Mouse (Mus musculus): Measurements from ENCODE around the gene Slc12a3. TPM values are rescaled to one million over a fixed set of nuclear protein-coding genes. Genes with fewer than 3 reads are reported as not detected.

Slc12a3 gene
- total RNA-seq, 2 experiments from 2014 or later, result 0.38 to 0.57 TPM

DNA sequence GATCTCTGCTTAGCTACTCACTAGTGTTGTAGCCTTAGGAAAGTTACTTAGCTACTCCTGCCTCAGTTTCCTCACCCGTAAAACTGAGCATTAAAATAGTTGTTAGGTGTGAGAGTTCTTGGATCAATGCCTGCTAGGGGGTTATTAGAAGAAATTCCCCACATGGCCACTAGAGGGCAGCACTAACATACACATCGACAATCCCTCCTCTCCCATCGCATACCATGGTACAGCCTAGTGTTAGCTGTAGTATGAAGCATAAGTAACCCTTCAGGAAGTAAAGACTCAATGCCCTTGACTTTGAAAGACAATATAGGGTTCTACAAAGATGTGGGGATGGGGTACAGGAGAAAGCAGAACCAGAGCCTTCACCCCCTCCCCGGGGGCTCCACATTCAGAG lies 1.7 kb downstream of the Slc12a3 start:
- DNase-seq (ENCODE audit: low spot score in 2 of 2), result peak; percentile 52 to 64

DNA sequence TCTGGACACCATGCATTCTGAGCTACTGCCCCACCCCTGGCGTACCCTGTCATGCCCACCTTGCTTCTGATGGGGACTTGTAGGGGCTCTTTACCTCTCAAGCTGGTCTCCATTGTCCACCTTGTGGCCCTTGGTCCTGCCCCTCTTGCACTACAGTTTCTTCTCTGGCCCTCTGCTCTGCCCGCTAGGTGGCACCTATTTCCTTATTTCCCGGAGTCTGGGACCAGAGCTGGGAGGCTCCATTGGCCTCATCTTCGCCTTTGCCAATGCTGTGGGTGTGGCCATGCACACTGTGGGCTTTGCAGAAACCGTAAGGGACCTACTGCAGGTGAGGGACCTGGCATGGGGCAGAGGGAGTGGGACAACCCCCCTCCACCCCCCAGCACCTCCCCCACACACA lies 4.3 kb downstream of the Slc12a3 start:
- DNase-seq (ENCODE audit: low spot score in 2 of 2), result no peak

DNA sequence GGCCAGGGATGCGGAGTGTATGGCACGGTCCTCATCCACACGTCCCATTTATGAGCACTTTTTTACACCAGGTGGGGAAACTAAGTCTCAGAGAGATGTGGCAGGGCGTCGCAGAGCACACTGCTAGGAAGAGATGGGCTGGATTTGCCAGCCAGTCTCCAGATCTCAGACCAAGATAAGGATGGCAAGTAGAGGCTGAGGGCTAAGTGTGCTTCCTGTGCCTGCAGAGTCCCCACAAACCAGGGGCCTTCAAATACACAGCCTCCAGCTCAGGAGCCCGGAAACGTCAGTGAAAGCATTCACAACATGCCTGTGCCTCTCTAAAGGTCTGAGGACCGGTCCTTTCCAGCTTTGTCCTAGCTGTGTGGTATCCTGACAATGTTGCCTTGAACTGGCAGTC lies 8.6 kb downstream of the Slc12a3 start:
- DNase-seq (ENCODE audit: low spot score in 2 of 2), result no peak

DNA sequence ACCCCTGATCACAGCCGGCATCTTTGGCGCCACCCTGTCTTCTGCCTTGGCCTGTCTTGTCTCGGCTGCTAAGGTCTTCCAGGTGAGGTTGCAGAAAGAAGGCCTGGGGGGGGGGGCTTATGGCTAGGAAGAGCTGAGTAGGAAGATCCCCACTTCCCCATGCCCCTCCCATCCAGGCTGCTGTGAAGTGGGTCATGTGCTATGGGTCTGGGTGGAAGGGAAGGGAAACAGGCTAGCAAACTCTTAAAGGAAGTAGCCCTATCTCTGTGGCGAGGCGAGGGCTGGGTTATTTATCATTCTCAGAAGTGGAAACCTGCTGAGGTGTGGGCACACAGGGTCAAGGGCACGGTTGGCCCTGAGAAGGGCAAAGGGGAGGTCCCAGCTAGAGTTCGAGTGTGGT lies 11.8 kb downstream of the Slc12a3 start:
- no peak for DNase-seq (ENCODE audit: low spot score in 2 of 2)

DNA sequence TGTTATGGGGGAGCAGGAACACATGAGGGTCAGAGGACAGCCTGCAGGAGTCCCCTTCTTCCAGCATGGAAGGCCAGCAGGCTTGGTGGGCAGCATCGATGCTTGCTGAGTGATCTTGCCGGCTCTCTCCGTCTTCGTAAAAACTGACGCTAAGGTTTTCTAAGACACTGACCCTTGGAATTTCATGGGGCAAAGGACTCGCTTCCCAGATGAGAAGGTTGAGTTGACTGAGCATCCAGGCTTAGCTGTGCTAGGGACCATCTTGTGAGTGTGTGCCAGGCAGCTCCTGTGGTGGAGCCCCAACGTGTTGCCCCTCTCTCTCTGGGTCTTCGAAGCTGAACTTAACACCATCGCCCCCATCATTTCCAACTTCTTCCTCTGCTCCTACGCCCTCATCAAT lies 13.7 kb downstream of the Slc12a3 start:
- no peak for DNase-seq (ENCODE audit: low spot score in 2 of 2)

DNA sequence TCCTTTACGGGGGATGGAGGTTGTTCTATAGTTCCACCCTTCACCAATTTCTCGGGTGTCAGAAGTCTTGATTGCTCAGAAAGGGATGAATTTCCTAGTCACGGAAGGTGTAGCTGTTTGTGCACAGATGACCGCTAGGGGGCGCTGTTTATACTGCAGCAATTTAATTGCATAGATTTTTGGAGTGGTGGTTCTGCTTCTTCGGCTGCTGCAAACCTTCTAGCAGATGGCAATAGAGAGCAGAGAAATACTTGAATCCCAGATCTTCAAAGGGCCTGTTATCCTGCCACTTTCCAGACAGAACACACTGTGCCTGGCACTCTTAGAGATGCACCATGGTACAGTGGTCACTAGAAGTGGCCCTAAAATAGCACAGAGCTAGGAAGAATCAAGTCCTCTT lies 14.3 kb downstream of the Slc12a3 start:
- DNase-seq (ENCODE audit: low spot score in 2 of 2), result peak; percentile 89 to 90

DNA sequence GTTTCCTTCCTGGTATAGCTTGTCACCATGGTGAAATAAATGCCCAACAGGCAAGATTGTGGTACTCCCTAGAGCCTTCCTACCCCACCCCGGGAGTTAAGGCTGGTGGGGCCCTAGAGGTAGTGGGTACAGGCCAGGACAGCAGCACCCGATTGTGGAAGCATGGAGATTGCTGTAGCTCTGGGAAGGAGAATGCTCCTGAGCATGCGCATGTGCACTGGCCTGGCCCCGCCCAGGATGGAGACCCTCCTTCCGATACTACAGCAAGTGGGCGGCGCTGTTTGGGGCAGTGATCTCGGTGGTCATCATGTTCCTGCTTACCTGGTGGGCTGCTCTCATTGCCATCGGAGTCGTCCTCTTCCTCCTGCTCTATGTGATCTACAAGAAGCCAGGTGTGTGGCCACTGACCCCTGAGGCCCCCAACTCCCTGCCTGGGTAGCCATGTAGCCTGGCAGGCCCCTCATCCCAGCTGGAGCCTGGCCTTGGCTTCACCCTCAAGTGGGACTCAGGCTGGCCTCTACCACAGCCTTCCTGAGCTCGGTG lies 14.8 kb downstream of the Slc12a3 start:
- no peak for DNase-seq (ENCODE audit: low spot score in 2 of 2)

DNA sequence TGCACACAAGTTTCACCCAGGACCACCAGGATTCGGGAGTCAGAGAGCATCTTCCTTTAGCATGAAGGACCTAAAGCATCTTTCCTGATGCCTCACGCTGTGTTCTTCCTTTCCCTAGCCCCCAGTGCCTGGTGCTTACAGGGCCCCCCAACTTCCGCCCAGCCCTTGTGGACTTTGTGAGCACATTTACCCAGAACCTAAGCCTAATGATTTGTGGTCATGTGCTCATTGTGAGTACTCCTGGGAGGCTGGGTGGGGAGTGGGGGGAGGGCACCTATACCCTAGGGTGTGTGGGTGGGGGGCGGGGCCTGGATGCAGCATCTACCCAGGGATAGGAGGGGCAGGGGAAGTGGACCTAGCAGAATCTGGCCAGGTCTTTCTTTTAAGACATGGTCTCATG lies 16.7 kb downstream of the Slc12a3 start:
- no peak for DNase-seq (ENCODE audit: low spot score in 2 of 2)

DNA sequence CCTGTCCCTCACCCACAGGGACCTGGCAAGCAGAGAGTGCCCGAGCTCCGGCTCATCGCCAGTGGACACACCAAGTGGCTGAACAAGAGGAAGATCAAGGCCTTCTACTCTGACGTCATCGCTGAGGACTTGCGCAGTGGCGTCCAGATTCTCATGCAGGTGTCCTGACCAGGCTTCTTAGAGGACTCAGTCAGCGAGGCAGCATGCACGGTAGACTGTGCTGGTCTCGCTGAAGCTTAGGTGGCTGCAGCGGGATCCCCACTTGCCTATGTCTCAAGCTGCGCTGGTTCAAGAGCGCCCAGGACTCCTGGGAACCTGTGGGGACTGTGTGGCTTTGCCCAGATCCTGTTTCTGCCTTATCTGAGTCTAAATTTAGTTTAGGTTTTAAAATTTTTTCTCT lies 17.3 kb downstream of the Slc12a3 start:
- no peak for DNase-seq (ENCODE audit: low spot score in 2 of 2)

DNA sequence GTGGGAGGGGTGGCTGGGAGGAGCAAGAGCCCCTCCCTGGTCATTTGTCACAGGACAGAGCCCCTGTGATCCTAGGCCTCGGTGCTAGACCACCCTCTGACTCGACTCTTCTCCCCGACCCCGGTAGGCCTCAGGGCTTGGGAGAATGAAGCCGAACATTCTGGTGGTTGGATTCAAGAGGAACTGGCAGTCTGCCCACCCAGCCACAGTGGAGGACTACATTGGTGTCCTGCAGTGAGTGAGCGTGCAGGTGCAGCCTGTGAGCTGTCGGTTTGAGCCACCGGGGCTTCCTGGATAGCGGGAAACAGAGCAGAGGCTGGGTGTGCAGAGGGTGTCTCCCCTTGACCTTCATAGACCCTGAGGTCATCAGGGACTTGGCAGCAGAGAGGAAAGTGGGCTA lies 19.4 kb downstream of the Slc12a3 start:
- DNase-seq (ENCODE audit: low spot score in 2 of 2), result no peak

DNA sequence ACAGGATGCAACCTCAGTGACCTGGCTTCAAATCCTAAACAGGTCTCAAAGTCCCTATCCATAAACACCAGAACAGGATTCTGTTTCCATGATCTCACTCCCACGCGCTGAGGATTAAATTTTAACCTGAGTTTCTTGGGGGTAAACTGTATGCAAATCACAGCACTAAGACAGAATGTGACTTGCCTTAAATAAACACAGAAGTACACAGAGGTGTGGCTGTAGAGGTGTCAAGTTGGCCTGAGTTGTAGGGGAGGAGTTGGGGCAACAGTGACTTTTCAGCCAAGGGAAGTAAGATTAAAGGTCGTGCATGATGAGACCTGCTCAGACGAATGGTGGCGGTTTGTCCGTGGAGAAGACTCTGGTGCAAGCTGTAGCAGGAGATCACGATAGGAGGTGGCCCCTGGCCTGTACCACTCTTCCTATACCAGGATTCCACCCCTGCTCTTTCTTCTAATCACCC lies 25.1 kb downstream of the Slc12a3 start:
- no peak for DNase-seq (ENCODE audit: low spot score in 2 of 2)

DNA sequence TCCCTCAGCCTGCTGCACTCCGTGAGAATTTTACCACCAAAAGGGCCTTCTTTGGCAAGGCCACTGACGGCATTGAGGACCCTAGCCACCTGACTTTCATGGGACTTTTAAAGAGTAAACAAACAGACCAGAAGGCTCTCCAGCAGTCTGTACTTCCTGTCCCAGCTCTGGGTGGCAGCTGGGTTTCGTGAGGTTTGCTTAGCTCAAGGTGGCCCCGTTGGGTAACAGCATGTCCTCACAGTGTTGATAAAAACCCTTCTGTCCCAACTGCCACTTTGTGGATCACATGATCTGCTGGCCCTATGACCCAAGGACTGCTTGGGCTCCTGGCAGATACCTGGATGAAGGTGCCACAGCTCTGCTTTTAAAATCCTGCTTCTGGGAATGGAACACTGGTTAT lies 25.6 kb downstream of the Slc12a3 start:
- DNase-seq (ENCODE audit: low spot score in 2 of 2), result no peak

DNA sequence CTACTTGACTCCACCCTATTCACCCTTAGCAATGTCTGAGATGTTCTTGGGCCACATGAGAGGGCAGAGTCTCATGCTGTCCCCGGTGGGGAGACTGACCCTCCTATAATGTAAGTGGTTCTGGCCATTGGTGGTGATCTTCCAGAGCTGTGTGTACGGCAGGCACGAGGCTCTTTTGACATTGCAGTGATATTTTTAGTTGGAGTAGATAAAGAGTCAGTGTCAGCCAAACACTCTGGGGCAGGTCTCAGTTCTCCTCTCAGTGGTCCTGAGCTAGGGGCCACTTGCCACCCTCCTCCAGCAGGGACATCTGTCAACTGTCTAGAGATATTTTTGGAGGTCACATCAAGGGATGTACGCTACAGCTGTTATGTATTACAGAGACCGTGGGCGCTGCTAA lies 28.2 kb downstream of the Slc12a3 start:
- DNase-seq (ENCODE audit: low spot score in 2 of 2), result no peak

DNA sequence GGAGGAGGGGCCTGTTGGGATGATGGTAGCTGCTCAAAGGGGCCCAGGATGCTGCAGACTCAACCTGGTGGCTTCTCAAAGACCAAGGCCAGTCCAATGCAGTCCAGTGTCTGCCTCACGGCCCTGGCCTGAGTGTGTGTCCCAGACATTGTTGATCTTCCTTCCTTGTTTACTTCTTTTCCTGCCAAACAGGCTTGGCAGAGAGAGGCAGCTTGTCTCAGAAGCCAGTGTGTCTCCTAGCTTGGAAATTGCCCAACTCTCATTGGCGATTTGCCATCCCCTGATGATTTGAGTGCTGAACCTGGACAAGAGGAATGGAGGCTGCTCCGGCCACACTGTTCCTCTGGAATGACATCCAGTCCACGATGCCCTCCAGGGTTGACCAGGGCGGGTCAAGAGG lies 29.5 kb downstream of the Slc12a3 start:
- peak; percentile 81 to 83 for DNase-seq (ENCODE audit: low spot score in 2 of 2)

DNA sequence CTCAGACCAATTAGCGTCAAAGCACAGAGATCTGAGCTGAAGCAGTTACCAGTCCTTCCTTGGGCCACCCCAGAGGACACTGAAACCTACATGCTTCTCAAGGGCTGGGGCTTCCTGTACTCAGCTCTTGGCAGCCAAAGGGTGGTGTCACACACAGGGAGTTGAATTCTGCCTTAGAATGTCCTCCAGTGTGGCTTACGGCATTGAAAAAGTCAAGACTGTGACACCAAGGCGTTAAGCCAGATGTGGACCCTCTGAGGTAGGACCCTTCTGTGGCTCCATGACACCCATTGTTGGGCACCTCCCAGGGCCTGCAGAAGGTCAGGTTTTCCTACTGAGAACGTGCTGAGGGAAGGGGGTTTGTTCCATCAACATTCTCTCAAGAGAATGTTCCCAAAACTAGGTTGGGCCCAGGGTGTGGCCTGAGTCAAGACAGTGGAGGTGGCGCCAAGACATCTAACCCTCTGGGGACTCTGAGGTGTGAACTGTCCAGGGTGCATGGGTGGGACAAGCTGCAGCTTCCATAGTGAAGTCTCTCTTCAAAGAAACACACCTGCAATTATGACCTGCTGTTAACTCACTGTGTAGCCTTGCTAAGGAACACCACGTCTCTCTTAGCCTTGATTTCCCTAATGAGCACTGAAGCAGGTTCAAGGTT lies 32.9 kb downstream of the Slc12a3 start:
- DNase-seq (ENCODE audit: low spot score in 2 of 2), result no peak

DNA sequence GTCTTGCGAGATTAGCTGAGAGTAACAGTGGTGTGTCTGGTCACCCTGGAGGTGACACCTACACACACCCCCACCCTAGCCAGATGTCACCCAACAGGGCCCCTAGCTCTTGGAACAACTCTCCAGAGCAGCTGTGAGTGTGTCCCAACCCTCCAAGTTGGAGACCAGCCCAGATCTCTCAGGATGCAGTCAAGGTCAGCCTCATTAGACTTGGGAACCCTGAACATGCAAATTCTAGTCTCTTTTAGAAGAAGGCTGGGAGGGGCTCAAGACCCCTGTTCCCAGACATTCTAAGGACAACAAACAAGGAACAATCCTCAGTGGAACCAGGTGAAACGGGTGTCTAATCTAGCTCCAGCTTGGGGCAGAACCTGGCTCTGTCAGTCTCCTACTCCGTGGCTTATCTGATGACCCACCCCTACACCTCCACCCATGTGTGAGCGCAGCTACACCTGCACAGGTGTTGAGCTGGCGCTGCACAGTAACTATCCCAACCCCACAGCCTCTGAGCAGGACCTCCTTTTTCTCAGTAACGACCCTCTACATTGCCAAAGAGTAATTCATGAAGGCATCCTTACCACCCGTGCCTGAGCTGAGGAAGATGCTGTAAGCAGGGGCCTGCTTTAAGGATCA lies 33.7 kb downstream of the Slc12a3 start:
- DNase-seq (ENCODE audit: low spot score in 2 of 2), result no peak

DNA sequence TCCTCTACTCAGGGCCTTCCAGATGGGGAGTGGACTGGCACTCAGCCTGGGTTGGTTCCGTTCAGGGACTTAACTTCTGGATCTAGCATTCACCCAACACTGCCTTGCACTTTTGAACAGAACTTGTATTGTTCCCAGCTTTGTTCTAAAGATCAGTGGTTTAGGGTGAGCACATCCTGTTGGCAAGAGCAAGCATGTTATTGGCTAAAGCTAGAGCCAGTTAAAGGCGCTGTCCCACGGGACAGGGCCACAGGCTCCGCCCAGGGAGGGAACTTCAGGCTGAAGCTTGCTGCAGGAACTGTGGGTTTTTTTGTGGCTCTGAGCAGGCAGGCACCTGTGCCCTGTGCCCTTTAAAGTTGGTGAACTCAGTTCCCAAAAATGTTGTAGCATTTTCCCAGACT lies 34.3 kb downstream of the Slc12a3 start:
- DNase-seq (ENCODE audit: low spot score in 2 of 2), result peak in 1 of 2 experiments; percentile 30

DNA sequence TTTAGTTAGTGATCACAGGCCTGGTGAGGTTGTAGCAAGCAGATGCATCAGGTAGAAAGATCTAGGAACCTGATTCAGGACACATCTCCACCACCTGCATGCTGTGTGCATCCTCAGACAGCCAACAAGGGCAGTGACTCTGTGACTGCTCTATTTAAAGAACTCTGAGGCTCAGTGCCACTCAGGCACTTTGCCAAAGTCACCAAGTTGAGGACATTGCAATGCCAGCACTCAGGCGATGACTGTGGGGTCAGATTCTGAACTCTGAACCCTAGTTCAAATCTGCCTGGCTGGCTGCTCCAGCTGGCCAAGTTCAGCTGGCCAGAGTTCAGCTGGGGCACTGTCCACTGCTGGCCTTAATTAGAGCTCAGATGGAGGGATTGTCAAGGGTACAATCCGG lies 34.9 kb downstream of the Slc12a3 start:
- DNase-seq (ENCODE audit: low spot score in 2 of 2), result no peak

DNA sequence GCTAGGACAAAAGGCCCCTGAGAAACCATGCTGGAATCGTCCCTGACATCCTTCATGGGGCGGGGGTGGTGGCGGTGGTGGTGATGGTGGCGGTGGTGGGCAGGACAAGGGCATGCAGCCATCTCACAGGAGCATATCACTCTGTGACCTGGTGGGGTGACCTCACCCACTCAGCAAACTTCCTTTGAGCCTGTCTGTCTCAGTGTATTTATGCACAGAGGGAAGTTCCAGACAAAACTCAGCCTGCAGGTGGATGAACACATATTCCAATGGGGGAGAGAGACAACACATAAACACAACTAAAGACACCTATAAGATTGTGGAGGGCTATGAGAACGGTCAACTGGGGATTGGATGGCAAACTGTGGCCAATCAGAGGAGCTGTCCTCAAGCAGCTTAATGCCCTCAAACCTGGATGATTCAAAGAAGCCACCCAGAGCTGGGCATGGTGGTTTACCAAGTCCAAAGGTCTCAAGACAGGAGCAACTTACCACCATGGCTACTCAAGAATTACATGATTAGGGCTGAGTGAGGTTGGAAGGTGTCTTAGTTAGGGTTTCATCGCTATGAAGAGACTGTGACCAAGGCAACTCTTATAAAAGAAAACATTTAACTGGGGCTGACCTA lies 35.8 kb downstream of the Slc12a3 start:
- no peak for DNase-seq (ENCODE audit: low spot score in 2 of 2)

DNA sequence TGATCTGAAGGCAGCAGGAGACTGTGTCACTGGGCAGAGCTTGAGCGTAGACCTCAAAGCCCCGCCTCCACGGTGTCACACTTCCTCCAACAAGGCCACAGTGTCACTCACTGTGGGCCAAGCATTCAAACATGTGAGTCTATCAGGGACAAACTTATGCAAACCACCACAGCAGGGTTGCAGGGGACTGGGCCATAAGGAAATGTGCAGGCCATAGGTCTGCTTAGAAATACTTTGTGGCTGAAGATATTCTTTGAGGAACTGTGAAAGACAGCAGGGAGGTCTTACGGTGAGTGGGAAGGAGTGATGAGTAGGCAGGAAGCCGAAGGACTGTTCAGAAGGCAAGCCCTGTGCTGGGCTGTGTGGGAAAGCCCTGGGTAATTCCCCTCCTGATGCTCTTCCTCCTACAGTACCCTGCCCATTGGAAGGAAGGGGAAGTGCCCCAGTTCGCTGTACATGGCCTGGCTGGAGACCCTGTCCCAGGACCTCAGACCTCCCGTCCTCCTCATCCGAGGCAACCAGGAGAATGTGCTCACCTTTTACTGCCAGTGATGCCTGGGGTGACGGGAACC lies 36.5 kb downstream of the Slc12a3 start:
- no peak for DNase-seq (ENCODE audit: low spot score in 2 of 2)

DNA sequence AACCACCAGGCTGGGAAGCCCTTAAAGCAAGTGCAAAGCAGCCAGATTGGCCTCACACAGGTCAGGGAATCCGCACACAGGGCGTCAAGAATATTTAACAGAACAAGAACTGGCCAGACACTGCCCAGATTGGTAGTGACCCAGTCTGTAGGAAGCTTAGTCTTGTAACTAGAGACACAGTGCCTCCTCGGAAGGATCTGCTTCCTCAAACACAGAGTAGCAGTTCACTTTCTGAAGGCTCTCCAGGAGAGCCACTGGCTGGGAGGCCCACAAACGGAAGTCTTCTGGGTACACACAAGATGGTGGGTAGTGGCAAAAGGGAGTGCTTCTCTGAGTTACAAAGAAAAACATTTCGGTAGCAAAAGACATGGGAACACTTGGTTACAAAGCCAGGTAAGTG lies 41.8 kb downstream of the Slc12a3 start:
- DNase-seq (ENCODE audit: low spot score in 2 of 2), result no peak

DNA sequence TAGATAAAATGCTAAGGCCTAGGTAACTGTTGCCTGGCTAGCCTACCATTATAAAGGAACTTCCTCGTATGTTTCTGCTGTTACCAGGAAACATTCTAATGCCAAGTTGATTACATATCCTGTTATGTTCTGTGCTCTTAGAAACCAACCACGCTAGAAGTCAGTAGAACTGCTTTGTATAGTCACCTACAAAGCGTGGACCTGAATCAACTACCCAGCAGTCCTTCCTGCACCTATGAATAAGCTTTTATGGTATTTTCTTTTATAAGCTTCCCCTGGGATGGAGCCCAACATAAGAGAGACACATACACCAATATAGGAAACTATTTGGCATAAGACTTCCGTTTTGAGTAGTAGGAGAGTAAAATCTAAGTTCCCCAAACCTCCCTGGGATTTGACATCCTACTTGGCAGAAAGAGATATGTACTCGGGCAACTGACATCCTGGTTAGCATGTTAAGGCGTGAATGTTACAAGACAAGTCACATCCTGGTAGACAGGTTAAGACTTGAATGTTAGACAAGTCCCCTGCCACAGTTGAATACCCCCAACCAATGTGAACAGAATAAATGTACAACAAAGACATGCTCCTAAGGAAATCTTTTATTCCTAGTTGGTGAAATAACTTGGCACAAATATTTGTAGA lies 44.1 kb downstream of the Slc12a3 start:
- no peak for DNase-seq (ENCODE audit: low spot score in 2 of 2)
